Mouse (Mus musculus) CH12.LX (cell line): ENCODE data around the gene Pgam2. TPM values are rescaled to one million over a fixed set of nuclear protein-coding genes. Genes with fewer than 3 reads are reported as not detected.

Experiments used
- DNase-seq: peaks from one replicate; pipeline ENCODE4 v3.0.0-alpha.2; 2013; ENCODE audit errors: extremely low read depth
- H3K27ac ChIP-seq: 2 replicates; pipeline ENCODE4 v1.5.1; 2012; ENCODE audit warnings: low read depth, mild to moderate bottlenecking, control low read depth, moderate library complexity; ENCODE audit not compliant: insufficient read depth
- H3K27me3 ChIP-seq: replicated peaks from 2 replicates; pipeline ENCODE3; 2012; ENCODE audit warnings: inconsistent platforms
- H3K36me3 ChIP-seq, 2 experiments: replicated peaks in 1 of 2; 2 replicates each; pipeline versions ENCODE3 to v1.6.1; 2012; ENCODE audit warnings: inconsistent platforms in 1 of 2, low read length in 1 of 2, mild to moderate bottlenecking in 1 of 2, mixed read lengths in 1 of 2, moderate library complexity in 1 of 2; ENCODE audit not compliant: control insufficient read depth in 1 of 2, insufficient read depth in 1 of 2
- H3K4me1 ChIP-seq, 2 experiments: 2 replicates each; pipeline ENCODE4 v1.6.1; 2012; ENCODE audit warnings: inconsistent platforms in 1 of 2, moderate library complexity in 1 of 2; ENCODE audit not compliant: insufficient read depth in 2 of 2, control insufficient read depth in 1 of 2
- H3K4me2 ChIP-seq: 2 replicates; pipeline ENCODE4 v1.6.1; 2012; ENCODE audit warnings: low read depth, mild to moderate bottlenecking, control low read depth; ENCODE audit not compliant: poor library complexity, insufficient read depth, severe bottlenecking
- H3K4me3 ChIP-seq, 3 experiments: fragments of 150-350 bp in 1 of 3; sonication (generic) in 1 of 3; replicated peaks in 1 of 3; 2 replicates each; pipeline versions ENCODE3 to v1.5.1; 2011 to 2012; ENCODE audit warnings: low read depth in 2 of 3, low read length in 2 of 3, mild to moderate bottlenecking in 2 of 3, moderate library complexity in 2 of 3, control low read depth in 1 of 3, improper control_type of control experiment in 1 of 3, inconsistent platforms in 1 of 3, mixed read lengths in 1 of 3; ENCODE audit not compliant: poor library complexity in 1 of 3
- H3K79me2 ChIP-seq: replicated peaks from 2 replicates; pipeline ENCODE4 v1.6.1; 2012; ENCODE audit warnings: mild to moderate bottlenecking, moderate library complexity; ENCODE audit not compliant: control insufficient read depth, poor library complexity, insufficient read depth, severe bottlenecking; ENCODE audit errors: extremely low read depth
- H3K9ac ChIP-seq: 2 replicates; pipeline ENCODE4 v1.6.1; 2012; ENCODE audit warnings: low read depth, mild to moderate bottlenecking, control low read depth, moderate library complexity; ENCODE audit not compliant: insufficient read depth
- H3K9me3 ChIP-seq: replicated peaks from 2 replicates; pipeline ENCODE3; 2012; ENCODE audit warnings: low read length, inconsistent platforms, mixed read lengths
- BHLHE40 ChIP-seq: IDR thresholded peaks from 2 replicates; pipeline ENCODE4 v1.6.1; 2011; ENCODE audit warnings: mild to moderate bottlenecking, low read depth, low read length, improper control_type of control experiment
- CTCF ChIP-seq, 2 experiments: IDR thresholded peaks in 1 of 2; conservative IDR thresholded peaks in 1 of 2; 2 replicates each; pipeline ENCODE4 v1.5.1; 2011 to 2012; ENCODE audit warnings: low read depth in 2 of 2, low read length in 2 of 2, improper control_type of control experiment in 1 of 2, inconsistent platforms in 1 of 2, mild to moderate bottlenecking in 1 of 2, moderate library complexity in 1 of 2
- E2F4 ChIP-seq: IDR thresholded peaks from 2 replicates; pipeline ENCODE4 v1.6.1; 2011; ENCODE audit warnings: low read depth, low read length, improper control_type of control experiment; ENCODE audit not compliant: insufficient replicate concordance
- EP300 ChIP-seq: IDR thresholded peaks from 2 replicates; pipeline ENCODE4 v1.6.1; 2011; ENCODE audit warnings: low read length, improper control_type of control experiment
- GABPA ChIP-seq: IDR thresholded peaks from 2 replicates; pipeline ENCODE4 v1.6.1; 2012; ENCODE audit warnings: low read depth, low read length, improper control_type of control experiment, inconsistent platforms; ENCODE audit not compliant: insufficient replicate concordance
- HCFC1 ChIP-seq: IDR thresholded peaks from 2 replicates; pipeline ENCODE4 v1.6.1; 2012; ENCODE audit warnings: low read depth, mild to moderate bottlenecking, inconsistent platforms, low read length, improper control_type of control experiment
- JUN ChIP-seq: IDR thresholded peaks from 2 replicates; pipeline ENCODE4 v1.6.1; 2011; ENCODE audit warnings: low read depth, mild to moderate bottlenecking, low read length, improper control_type of control experiment, moderate library complexity; ENCODE audit not compliant: insufficient read depth
- KAT2A ChIP-seq: IDR thresholded peaks from 2 replicates; pipeline ENCODE4 v1.6.1; 2012; ENCODE audit warnings: low read length, improper control_type of control experiment, inconsistent platforms; ENCODE audit not compliant: insufficient replicate concordance
- MAFK ChIP-seq: IDR thresholded peaks from 2 replicates; pipeline ENCODE4 v1.6.1; 2011; ENCODE audit warnings: low read length, improper control_type of control experiment; ENCODE audit not compliant: insufficient replicate concordance
- MAZ ChIP-seq: IDR thresholded peaks from 2 replicates; pipeline ENCODE4 v1.6.1; 2012; ENCODE audit warnings: low read depth, mild to moderate bottlenecking, inconsistent platforms, low read length, improper control_type of control experiment, moderate library complexity
- MXI1 ChIP-seq: IDR thresholded peaks from 2 replicates; pipeline ENCODE4 v1.6.1; 2011; ENCODE audit warnings: mild to moderate bottlenecking, low read depth, low read length, improper control_type of control experiment
- POLR2A ChIP-seq: IDR thresholded peaks from 2 replicates; pipeline ENCODE4 v1.6.1; 2011; ENCODE audit warnings: low read depth, mild to moderate bottlenecking, improper control_type of control experiment, low read length
- POLR2AphosphoS2 ChIP-seq: IDR thresholded peaks from 2 replicates; pipeline ENCODE4 v1.6.1; 2011; ENCODE audit warnings: low read depth, low read length, improper control_type of control experiment
- RAD21 ChIP-seq: IDR thresholded peaks from 2 replicates; pipeline ENCODE4 v1.6.1; 2011; ENCODE audit warnings: low read depth, mild to moderate bottlenecking, low read length, improper control_type of control experiment, moderate library complexity
- SMC3 ChIP-seq: IDR thresholded peaks from 2 replicates; pipeline ENCODE4 v1.6.1; 2011; ENCODE audit warnings: low read depth, low read length, improper control_type of control experiment
- TBP ChIP-seq: conservative IDR thresholded peaks from 2 replicates; pipeline ENCODE4 v1.6.1; 2011; ENCODE audit warnings: low read depth, low read length, improper control_type of control experiment
- TCF12 ChIP-seq: IDR thresholded peaks from 2 replicates; pipeline ENCODE4 v1.6.1; 2014; ENCODE audit warnings: low read depth, mild to moderate bottlenecking, inconsistent platforms, low read length, improper control_type of control experiment
- ZKSCAN1 ChIP-seq: IDR thresholded peaks from 2 replicates; pipeline ENCODE4 v1.6.1; 2012; ENCODE audit warnings: low read depth, inconsistent platforms, low read length, improper control_type of control experiment, borderline replicate concordance
- dilution Hi-C: fragments of 300-500 bp; cut with MboI; formaldehyde crosslinking; loops from 2 replicates; pipeline ENCODE4 v1.14.3; 2020; ENCODE audit warnings: low sequenced_read_pairs; ENCODE audit not compliant: extremely low pct_unique_long_range_greater_than_20kb, extremely low pct_ligation_motif_present
- in situ Hi-C: fragments of 300-500 bp; cut with MboI; formaldehyde crosslinking; loops from 3 replicates; pipeline ENCODE4 v1.14.3; 2019; ENCODE audit warnings: low sequenced_read_pairs, low pct_ligation_motif_present, low pct_unique_long_range_greater_than_20kb, mixed read lengths
- polyA plus RNA-seq: library from polyadenylated mRNA; unstranded; fragments of >175 nt; gene quantifications from 2 replicates; pipeline ENCODE4 v1.2.1, GENCODE M21; 2012; ENCODE audit warnings: low read depth; ENCODE audit not compliant: insufficient read length
- total RNA-seq, 2 experiments: library from RNA; depleted of rRNA; stranded (reverse); fragments of 300-350 nt in 1 of 2; fragments of >200 nt in 1 of 2; gene quantifications; 2 replicates each; pipeline ENCODE4 v1.2.3; 2012 to 2014

The Pgam2 gene
- total and polyA plus RNA-seq, 3 experiments: 0.64 to 2.5 TPM; not detected in 1

GRCm38 (mm10) chr11:5843131-5843530, 39.6 kb upstream of the Pgam2 start:
- no peak overlapping the region for H3K27ac ChIP-seq
- TF ChIP-seq SMC3 (no peak), TCF12 (no peak), TBP (no peak), KAT2A (no peak), MAZ (no peak), ZKSCAN1 (no peak), BHLHE40 (no peak), MAFK (no peak), E2F4 (no peak), POLR2AphosphoS2 (no peak), GABPA (no peak), RAD21 (no peak), MXI1 (no peak), JUN (no peak), HCFC1 (no peak)
- no peak overlapping the region for H3K4me2 ChIP-seq
- in situ Hi-C loops (no loop called here), dilution Hi-C loops (no loop called here)
- H3K9ac ChIP-seq: no peak overlapping the region
- no peaks in the 10 kb centered on the region for H3K79me2 ChIP-seq
- H3K4me1 ChIP-seq: peaks cover 0 to 9% of the 10 kb centered on the region in 2 experiments; a peak in 2 of 4 replicates
- H3K9me3 ChIP-seq: peaks cover 69% of the 10 kb centered on the region
- no peak for DNase-seq
- peaks cover 17% of the 10 kb centered on the region for H3K27me3 ChIP-seq
- no peaks in the 10 kb centered on the region for H3K36me3 ChIP-seq
- H3K4me3 ChIP-seq: no peak overlapping the region

- no peak overlapping the region for H3K4me2 ChIP-seq
- H3K9me3 ChIP-seq: peaks cover 57% of the 10 kb centered on the region
- H3K4me3 ChIP-seq: no peak overlapping the region
- no peak overlapping the region for H3K9ac ChIP-seq
- H3K27ac ChIP-seq: no peak overlapping the region
- in situ Hi-C loops: no loop called here
- no peak for TF ChIP-seq CTCF (conservative IDR thresholded peaks at IDR 0.05 in 1 of 2, IDR thresholded peaks at IDR 0.05 in 1 of 2; ENCODE audit: low read depth in 2 of 2, low read length in 2 of 2)
- TF ChIP-seq POLR2A: no peak
- no peak for TF ChIP-seq EP300
- no peaks in the 10 kb centered on the region for H3K79me2 ChIP-seq
- H3K27me3 ChIP-seq: peaks cover 11% of the 10 kb centered on the region
- dilution Hi-C loops: no loop called here
- peaks cover 0 to 15% of the 10 kb centered on the region in 2 experiments; a peak in 2 of 4 replicates for H3K4me1 ChIP-seq
- no peaks in the 10 kb centered on the region for H3K36me3 ChIP-seq
- DNase-seq: no peak
Measured at GRCm38 (mm10) chr11:5841751-5842150, 38.2 kb upstream of the Pgam2 start.
